Mouse (Mus musculus) heart, adult 2 months (tissue): ENCODE results near the gene Csnk1d.

ENCODE experiments used
- CTCF ChIP-seq: fragments of 200-600 bp; IDR thresholded peaks from 2 replicates; pipeline ENCODE4 v1.8.1; 2022; ENCODE audit warnings: antibody characterized with exemption, mild to moderate bottlenecking, moderate library complexity
- EP300 ChIP-seq: fragments of 200-500 bp; IDR thresholded peaks from 2 replicates; pipeline ENCODE4 v1.6.1; 2011; ENCODE audit warnings: low read depth, low read length, control low read depth; ENCODE audit not compliant: insufficient read depth
- POLR2A ChIP-seq: fragments of 200-500 bp; IDR thresholded peaks from 2 replicates; pipeline ENCODE4 v1.6.1; 2011; ENCODE audit warnings: mild to moderate bottlenecking, low read depth, low read length, control low read depth; ENCODE audit not compliant: insufficient read depth

DNA sequence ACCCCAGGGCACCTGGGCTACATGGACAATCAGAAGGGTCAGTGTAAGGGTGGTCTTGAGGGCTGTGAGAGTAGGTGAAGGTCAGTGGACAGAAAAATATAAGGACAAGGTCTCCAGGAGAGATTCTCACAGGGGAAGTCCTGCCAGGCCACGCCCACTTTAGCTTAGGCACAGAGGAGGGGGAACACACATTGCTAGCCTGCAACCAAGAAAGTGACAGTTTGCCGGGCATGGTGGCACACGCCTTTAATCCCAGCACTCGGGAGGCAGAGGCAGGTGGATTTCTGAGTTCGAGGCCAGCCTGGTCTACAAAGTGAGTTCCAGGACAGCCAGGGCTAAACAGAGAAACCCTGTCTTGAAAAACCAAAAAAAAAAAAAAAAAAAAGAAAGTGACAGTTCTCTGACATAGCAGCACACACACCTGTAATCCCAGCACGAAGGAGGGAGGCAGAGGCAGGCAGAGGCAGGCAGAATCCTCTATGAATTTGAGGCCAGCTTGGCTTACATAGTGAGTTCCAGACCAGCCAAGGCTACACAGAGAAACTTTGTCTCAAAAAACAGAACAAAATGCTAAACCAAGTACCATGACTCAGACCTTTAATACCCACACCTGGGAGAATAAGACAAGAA, 51.3 kb downstream of the Csnk1d start:
- no peak for TF ChIP-seq CTCF
- no peak for TF ChIP-seq POLR2A
- TF ChIP-seq EP300, result no peak
